Mouse (Mus musculus) retina, postnatal 1 day (tissue): ENCODE measurements at regions not wholly inside any gene's neighbourhood (a gene's known extent, or its start where the extent isn't known, plus 50 kb on each side); places are given as distances from the start of the nearest gene placed in this dataset.
A peak's percentile ranks its signal among the peaks of the same experiment; 100 is the strongest.
"Not testable (repeated sequence)": the region's sequence is repeated elsewhere in the genome, so short reads cannot be mapped to it uniquely, and the experiment has no call there.

Source experiments
- DNase-seq: peaks from one replicate; pipeline ENCODE4 v3.0.0-alpha.2; 2012

GRCm38 (mm10) chr16:20047356-20047755 is 50.0 kb upstream of the Klhl24 start:
- no peak for DNase-seq

DNA sequence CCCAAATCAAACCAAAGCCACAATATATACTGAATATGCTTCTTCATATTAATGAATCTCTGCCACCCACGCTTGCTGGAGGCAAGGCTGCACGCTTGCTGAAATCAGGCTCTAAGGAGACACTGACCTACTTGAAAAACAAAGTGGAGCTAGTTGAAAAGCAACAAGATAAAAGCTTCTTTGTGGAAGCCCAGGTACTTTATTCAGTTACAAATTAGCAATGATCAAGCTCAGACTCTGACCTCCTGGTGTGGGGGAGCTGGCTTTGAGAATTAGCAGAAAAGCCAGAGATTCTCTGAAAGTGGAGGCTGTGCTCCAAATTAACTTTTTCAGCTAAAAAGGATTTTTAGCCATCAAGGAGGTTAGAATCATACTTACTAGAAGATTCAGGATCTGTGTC is 52.3 kb upstream of the Klhl6 start:
- DNase-seq = not testable (repeated sequence)

- DNase-seq = peak; percentile 9
Observed at GRCm38 (mm10) chr16:20032328-20033081, 49.7 kb upstream of the Klhl6 start.
